Mouse (Mus musculus) MEL (cell line): ENCODE results near the gene Arhgap18.

Experiments used
- CTCF ChIP-seq, 3 experiments: IDR thresholded peaks in 2 of 3; conservative IDR thresholded peaks in 1 of 3; 2 replicates each; pipeline ENCODE4 v1.5.1; 2011 to 2012; ENCODE audit warnings: low read length in 3 of 3, low read depth in 2 of 3, mild to moderate bottlenecking in 2 of 3, improper control_type of control experiment in 1 of 3, inconsistent platforms in 1 of 3, mixed read lengths in 1 of 3, moderate library complexity in 1 of 3; ENCODE audit not compliant: control insufficient read depth in 1 of 3, insufficient read depth in 1 of 3, poor library complexity in 1 of 3, severe bottlenecking in 1 of 3
- POLR2AphosphoS5 ChIP-seq: IDR thresholded peaks from 2 replicates; pipeline ENCODE4 v1.6.1; 2012; ENCODE audit warnings: low read depth, borderline replicate concordance, mild to moderate bottlenecking, inconsistent platforms, low read length, moderate library complexity, mixed read lengths
- USF2 ChIP-seq, 2 experiments: IDR thresholded peaks; 2 replicates each; pipeline ENCODE4 v1.6.1; 2011 to 2012; ENCODE audit warnings: improper control_type of control experiment in 2 of 2, low read length in 2 of 2, borderline replicate concordance in 1 of 2, inconsistent platforms in 1 of 2, low read depth in 1 of 2, mild to moderate bottlenecking in 1 of 2; ENCODE audit not compliant: insufficient read depth in 1 of 2
- ZC3H11A ChIP-seq: IDR thresholded peaks from 2 replicates; pipeline ENCODE4 v1.6.1; 2012; ENCODE audit warnings: low read depth, mild to moderate bottlenecking, inconsistent platforms, low read length, improper control_type of control experiment

- TF ChIP-seq POLR2AphosphoS5 (no peak), USF2 (IDR thresholded peaks at IDR 0.05; ENCODE audit: borderline replicate concordance in 1 of 2, insufficient read depth in 1 of 2, low read depth in 1 of 2, low read length in 2 of 2) (no peak), CTCF (IDR thresholded peaks at IDR 0.05 in 2 of 3, conservative IDR thresholded peaks at IDR 0.05 in 1 of 3; ENCODE audit: control insufficient read depth in 1 of 3, insufficient read depth in 1 of 3, low read depth in 2 of 3, low read length in 3 of 3, poor library complexity in 1 of 3, severe bottlenecking in 1 of 3) (no peak), ZC3H11A (no peak)
Observed at GRCm38 (mm10) chr10:26724704-26725103, 28.5 kb upstream of the Arhgap18 start.
